Mouse (Mus musculus) forebrain, embryonic 13.5 days (tissue): Measurements from ENCODE around the gene Tfrc. TPM values are rescaled to one million over a fixed set of nuclear protein-coding genes. Genes with fewer than 3 reads are reported as not detected.

Source experiments
- ATAC-seq: fragments of 200-750 bp; cut with Nextera tagmentation; 2 replicates; pipeline ENCODE4 v1.8.0; 2017
- H3K27ac ChIP-seq: fragments of 300-500 bp; sonication (generic); 2 replicates; pipeline ENCODE4 v1.5.1; 2015; ENCODE audit warnings: inconsistent platforms, mild to moderate bottlenecking, moderate library complexity
- H3K27me3 ChIP-seq: fragments of 300-500 bp; sonication (generic); 2 replicates; pipeline ENCODE4 v1.6.1; 2015; ENCODE audit warnings: mild to moderate bottlenecking, inconsistent platforms
- H3K36me3 ChIP-seq: fragments of 300-500 bp; sonication (generic); 2 replicates; pipeline ENCODE4 v1.6.1; 2015; ENCODE audit warnings: mild to moderate bottlenecking, inconsistent platforms; ENCODE audit not compliant: poor library complexity, severe bottlenecking
- H3K4me1 ChIP-seq: fragments of 300-500 bp; sonication (generic); 2 replicates; pipeline ENCODE4 v1.6.1; 2015; ENCODE audit warnings: inconsistent platforms
- H3K4me2 ChIP-seq: fragments of 300-500 bp; sonication (generic); 2 replicates; pipeline ENCODE4 v1.6.1; 2015; ENCODE audit warnings: inconsistent platforms, mild to moderate bottlenecking, moderate library complexity
- H3K4me3 ChIP-seq: fragments of 300-500 bp; sonication (generic); 2 replicates; pipeline ENCODE4 v1.5.1; 2015; ENCODE audit warnings: mild to moderate bottlenecking, inconsistent platforms
- H3K9ac ChIP-seq: fragments of 300-500 bp; sonication (generic); 2 replicates; pipeline ENCODE4 v1.6.1; 2015; ENCODE audit warnings: mild to moderate bottlenecking, inconsistent platforms
- H3K9me3 ChIP-seq: fragments of 300-500 bp; sonication (generic); replicated peaks from 2 replicates; pipeline ENCODE4 v1.6.1; 2016; ENCODE audit warnings: inconsistent platforms
- WGBS: fragments of 180-500 bp; shearing (Covaris S2); methylation state at CpG from one replicate; pipeline ENCODE4 v1.1.7; 2015; 5-methylcytosine and 5-hydroxymethylcytosine counted together
- polyA plus RNA-seq: library from polyadenylated mRNA; unstranded; fragments of >200 nt; fragmentation: Nextera tagmentation; extraction: Ambion mirVana; gene quantifications from 2 replicates; pipeline ENCODE4 v1.2.1, GENCODE M21; 2015

Tfrc gene
- polyA plus RNA-seq, result 32.0 and 42.1 TPM in 2 replicates

- ATAC-seq, result peak; percentile 99
- H3K27me3 ChIP-seq, result no peaks in the 10 kb centered on the region
- peak within 1 kb of the TSS; percentile 56 for H3K4me3 ChIP-seq
- H3K4me2 ChIP-seq, result peak within 1 kb of the TSS; percentile 66
- H3K36me3 ChIP-seq, result no peaks in the 10 kb centered on the region
- peaks cover 12% of the 10 kb centered on the region for H3K4me1 ChIP-seq
- WGBS, result under 1% methylated on average over 58 of the region's 73 CpGs
- peak within 1 kb of the TSS; percentile 73 for H3K9ac ChIP-seq
- peak within 1 kb of the TSS; percentile 91 for H3K27ac ChIP-seq
- no peaks in the 10 kb centered on the region for H3K9me3 ChIP-seq
Measured at GRCm38 (mm10) chr16:32608712-32609400, at the start of gene Tfrc. Tfrc (plus strand) TSS chr16:32608920.

DNA sequence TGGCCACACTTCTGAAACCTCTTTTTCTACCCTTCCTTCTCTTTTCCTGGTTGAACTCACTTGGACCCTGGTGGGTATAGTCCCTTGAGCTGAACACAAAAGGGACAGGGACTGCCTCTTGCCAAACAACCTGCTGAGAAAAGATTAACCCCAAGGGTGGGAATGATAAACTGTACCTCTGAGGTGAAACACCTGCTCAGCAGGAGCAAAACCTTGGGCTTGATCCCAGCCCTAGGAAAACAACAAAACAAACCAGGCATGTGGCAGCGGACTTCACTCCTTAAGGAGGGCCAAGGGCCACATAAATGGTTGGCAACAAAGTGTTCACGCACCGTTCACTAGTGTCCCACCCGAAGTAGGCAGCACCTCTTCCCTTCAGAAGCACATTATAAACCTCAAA is 49.2 kb upstream of the Tfrc start:
- no peaks in the 10 kb centered on the region for H3K27me3 ChIP-seq
- no peaks in the 10 kb centered on the region for H3K9me3 ChIP-seq
- H3K9ac ChIP-seq, result no peak overlapping the region
- no peak for ATAC-seq
- H3K4me2 ChIP-seq, result no peak overlapping the region
- H3K27ac ChIP-seq, result no peak overlapping the region
- 72% methylated on average over 4 of the region's 4 CpGs for WGBS
- H3K36me3 ChIP-seq, result no peaks in the 10 kb centered on the region
- no peaks in the 10 kb centered on the region for H3K4me1 ChIP-seq
- no peak overlapping the region for H3K4me3 ChIP-seq

- no peaks in the 10 kb centered on the region for H3K27me3 ChIP-seq
- no peak overlapping the region for H3K27ac ChIP-seq
- no peaks in the 10 kb centered on the region for H3K9me3 ChIP-seq
- H3K4me3 ChIP-seq, result no peak overlapping the region
- no peak overlapping the region for H3K9ac ChIP-seq
- H3K36me3 ChIP-seq, result no peaks in the 10 kb centered on the region
- H3K4me2 ChIP-seq, result no peak overlapping the region
- ATAC-seq, result no peak
- H3K4me1 ChIP-seq, result no peaks in the 10 kb centered on the region
- WGBS, result 82% methylated on average over 5 of the region's 5 CpGs
Measured at GRCm38 (mm10) chr16:32563056-32563793, 45.5 kb upstream of the Tfrc start.

DNA sequence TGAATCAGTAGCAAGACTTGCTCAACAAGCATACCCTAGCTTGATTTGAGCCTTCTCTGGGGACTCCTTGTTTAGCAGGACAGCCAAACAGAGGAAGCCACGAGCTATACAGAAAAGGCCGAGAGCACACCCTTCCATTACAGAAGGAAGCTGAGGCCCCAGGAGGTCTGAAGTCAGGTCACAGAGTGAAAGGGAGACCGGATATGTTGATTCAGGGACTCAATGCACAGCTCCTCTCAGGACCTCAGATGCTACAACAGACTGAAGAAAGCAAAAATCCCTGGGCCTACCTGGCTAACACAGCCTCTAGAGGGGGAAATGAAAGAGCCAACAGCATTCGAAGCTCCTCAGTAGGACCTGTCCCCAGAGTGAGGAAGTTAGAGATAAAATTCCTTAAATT is 41.4 kb upstream of the Tfrc start:
- Histone ChIP-seq H3K27me3 (no peaks in the 10 kb centered on the region), H3K9ac (no peak overlapping the region), H3K9me3 (no peaks in the 10 kb centered on the region), H3K4me3 (no peak overlapping the region), H3K4me2 (no peak overlapping the region), H3K27ac (no peak overlapping the region), H3K4me1 (no peaks in the 10 kb centered on the region), H3K36me3 (no peaks in the 10 kb centered on the region)
- ATAC-seq, result no peak
- WGBS, result 68% methylated on average over 4 of the region's 4 CpGs

DNA sequence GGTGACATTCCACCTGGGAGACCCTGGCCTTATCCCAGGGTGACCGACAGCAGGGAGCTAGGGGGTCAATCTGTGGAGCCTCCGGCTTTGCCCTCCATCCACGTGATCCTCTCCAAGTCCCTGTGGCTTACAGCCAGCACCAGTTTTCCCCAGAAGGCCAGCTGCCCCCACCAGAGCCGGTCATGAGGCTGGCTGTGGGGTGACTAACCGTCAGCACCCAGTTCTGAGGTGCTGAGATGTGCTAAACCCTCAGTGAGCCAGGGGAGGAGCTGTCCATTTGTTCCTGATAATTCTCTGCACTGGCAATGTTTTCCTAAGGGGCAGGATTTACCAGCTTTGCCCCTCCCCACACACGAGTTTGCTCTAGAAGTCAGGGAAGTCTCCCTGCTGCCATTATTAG is 40.3 kb upstream of the Tfrc start:
- H3K9ac ChIP-seq, result no peak overlapping the region
- H3K4me1 ChIP-seq, result no peaks in the 10 kb centered on the region
- H3K27ac ChIP-seq, result no peak overlapping the region
- 71% methylated on average over 6 of the region's 6 CpGs for WGBS
- ATAC-seq, result no peak
- no peak overlapping the region for H3K4me2 ChIP-seq
- H3K9me3 ChIP-seq, result no peaks in the 10 kb centered on the region
- H3K27me3 ChIP-seq, result no peaks in the 10 kb centered on the region
- no peaks in the 10 kb centered on the region for H3K36me3 ChIP-seq
- no peak overlapping the region for H3K4me3 ChIP-seq

DNA sequence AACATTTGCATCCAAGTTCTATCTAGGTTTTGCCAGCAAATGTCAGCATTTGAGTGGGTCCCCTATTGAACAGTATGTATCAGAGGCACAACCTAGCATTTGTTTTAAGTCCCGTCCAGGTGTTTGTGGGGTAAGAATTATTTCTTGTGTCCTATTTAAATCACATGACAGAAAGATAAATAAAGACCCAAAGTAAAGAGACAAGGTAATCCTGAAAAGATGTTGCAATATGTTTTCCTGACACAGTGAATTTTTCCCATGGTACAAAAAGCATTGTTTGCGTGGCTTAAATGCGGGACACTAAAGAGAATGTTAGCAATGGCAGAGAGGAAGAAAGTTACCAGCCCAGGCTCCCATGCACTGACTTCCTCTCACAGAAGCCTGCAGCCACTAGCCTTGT is 38.7 kb upstream of the Tfrc start:
- Histone ChIP-seq H3K4me2 (no peak overlapping the region), H3K9me3 (no peaks in the 10 kb centered on the region), H3K27ac (no peak overlapping the region), H3K36me3 (no peaks in the 10 kb centered on the region), H3K4me3 (no peak overlapping the region), H3K27me3 (no peaks in the 10 kb centered on the region), H3K4me1 (no peaks in the 10 kb centered on the region), H3K9ac (no peak overlapping the region)
- WGBS, result 92% methylated on average over 3 of the region's 3 CpGs
- ATAC-seq, result no peak

- H3K27me3 ChIP-seq, result no peaks in the 10 kb centered on the region
- H3K9me3 ChIP-seq, result no peaks in the 10 kb centered on the region
- no peaks in the 10 kb centered on the region for H3K4me1 ChIP-seq
- no peak overlapping the region for H3K4me2 ChIP-seq
- no peaks in the 10 kb centered on the region for H3K36me3 ChIP-seq
- H3K9ac ChIP-seq, result no peak overlapping the region
- no peak overlapping the region for H3K27ac ChIP-seq
- WGBS, result 87% methylated on average over 4 of the region's 4 CpGs
- ATAC-seq, result no peak
- no peak overlapping the region for H3K4me3 ChIP-seq
Measured at GRCm38 (mm10) chr16:32572528-32572927, 36.2 kb upstream of the Tfrc start.

GRCm38 (mm10) chr16:32586482-32586881 is 22.2 kb upstream of the Tfrc start:
- no peaks in the 10 kb centered on the region for H3K27me3 ChIP-seq
- no peak for ATAC-seq
- H3K36me3 ChIP-seq, result no peaks in the 10 kb centered on the region
- H3K9me3 ChIP-seq, result no peaks in the 10 kb centered on the region
- no peaks in the 10 kb centered on the region for H3K4me1 ChIP-seq
- no peak overlapping the region for H3K27ac ChIP-seq
- H3K9ac ChIP-seq, result no peak overlapping the region
- whole genome bisulfite sequencing, result 89% methylated on average over 4 of the region's 4 CpGs
- no peak overlapping the region for H3K4me3 ChIP-seq
- H3K4me2 ChIP-seq, result no peak overlapping the region

GRCm38 (mm10) chr16:32588568-32588967 is 20.2 kb upstream of the Tfrc start:
- H3K4me1 ChIP-seq, result no peaks in the 10 kb centered on the region
- no peaks in the 10 kb centered on the region for H3K36me3 ChIP-seq
- 90% methylated on average over 3 of the region's 3 CpGs for WGBS
- no peak overlapping the region for H3K27ac ChIP-seq
- H3K27me3 ChIP-seq, result no peaks in the 10 kb centered on the region
- H3K9me3 ChIP-seq, result no peaks in the 10 kb centered on the region
- H3K4me2 ChIP-seq, result no peak overlapping the region
- H3K4me3 ChIP-seq, result no peak overlapping the region
- ATAC-seq, result no peak
- no peak overlapping the region for H3K9ac ChIP-seq

DNA sequence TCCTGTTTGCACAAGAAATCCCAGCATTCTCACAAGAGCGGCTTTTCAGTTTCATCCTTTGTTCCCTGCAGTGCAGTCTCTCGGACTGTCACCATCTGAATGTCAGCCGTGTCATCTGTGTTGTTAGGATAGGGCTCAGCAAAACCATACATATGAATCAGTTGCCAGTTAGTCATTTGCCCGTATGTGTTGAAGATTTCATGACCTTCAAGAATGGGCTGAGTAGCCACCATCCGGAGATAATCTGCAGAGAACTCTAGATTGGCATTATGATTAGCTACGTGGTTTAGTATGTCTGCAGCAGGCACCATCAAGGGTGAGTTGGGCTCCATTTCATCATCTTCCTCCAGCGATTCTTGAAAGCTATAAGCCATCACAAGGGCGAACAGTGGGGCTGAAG is 17.2 kb upstream of the Tfrc start:
- no peak overlapping the region for H3K27ac ChIP-seq
- H3K4me1 ChIP-seq, result no peaks in the 10 kb centered on the region
- 86% methylated on average over 8 of the region's 8 CpGs for WGBS
- H3K4me2 ChIP-seq, result no peak overlapping the region
- no peak for ATAC-seq
- H3K4me3 ChIP-seq, result no peak overlapping the region
- no peaks in the 10 kb centered on the region for H3K27me3 ChIP-seq
- no peak overlapping the region for H3K9ac ChIP-seq
- no peaks in the 10 kb centered on the region for H3K36me3 ChIP-seq
- no peaks in the 10 kb centered on the region for H3K9me3 ChIP-seq

- Histone ChIP-seq H3K27me3 (no peaks in the 10 kb centered on the region), H3K4me1 (no peaks in the 10 kb centered on the region), H3K4me2 (no peak overlapping the region), H3K9me3 (no peaks in the 10 kb centered on the region), H3K4me3 (no peak overlapping the region), H3K27ac (no peak overlapping the region), H3K36me3 (no peaks in the 10 kb centered on the region), H3K9ac (no peak overlapping the region)
- 93% methylated on average over 5 of the region's 5 CpGs for WGBS
- no peak for ATAC-seq
Measured at GRCm38 (mm10) chr16:32593283-32593805, 15.4 kb upstream of the Tfrc start.

- no peaks in the 10 kb centered on the region for H3K4me1 ChIP-seq
- no peaks in the 10 kb centered on the region for H3K27me3 ChIP-seq
- no peaks in the 10 kb centered on the region for H3K36me3 ChIP-seq
- WGBS, result 81% methylated on average over 5 of the region's 5 CpGs
- no peak for ATAC-seq
- no peak overlapping the region for H3K9ac ChIP-seq
- no peak overlapping the region for H3K4me2 ChIP-seq
- no peak overlapping the region for H3K4me3 ChIP-seq
- H3K27ac ChIP-seq, result no peak overlapping the region
- no peaks in the 10 kb centered on the region for H3K9me3 ChIP-seq
Measured at GRCm38 (mm10) chr16:32593916-32594315, 14.8 kb upstream of the Tfrc start.
